Mouse (Mus musculus) embryonic facial prominence, embryonic 12.5 days (tissue): ENCODE measurements at regions not wholly inside any gene's neighbourhood (a gene's known extent, or its start where the extent isn't known, plus 50 kb on each side); places are given as distances from the start of the nearest gene placed in this dataset.

Experiments
- ATAC-seq: fragments of 200-750 bp; cut with Nextera tagmentation; 2 replicates; pipeline ENCODE4 v1.8.0; 2017; ENCODE audit not compliant: insufficient number of reproducible peaks, insufficient read depth, low FRiP score, low TSS enrichment
- H3K27ac ChIP-seq: fragments of 300-500 bp; sonication (generic); 2 replicates; pipeline ENCODE4 v1.5.1; 2016; ENCODE audit warnings: mild to moderate bottlenecking
- H3K27me3 ChIP-seq: fragments of 300-500 bp; sonication (generic); 2 replicates; pipeline ENCODE4 v1.6.1; 2016; ENCODE audit warnings: mild to moderate bottlenecking, moderate library complexity
- H3K36me3 ChIP-seq: fragments of 300-500 bp; sonication (generic); 2 replicates; pipeline ENCODE4 v1.6.1; 2016; ENCODE audit warnings: mild to moderate bottlenecking
- H3K4me1 ChIP-seq: fragments of 300-500 bp; sonication (generic); 2 replicates; pipeline ENCODE4 v1.6.1; 2016
- H3K4me2 ChIP-seq: fragments of 300-500 bp; sonication (generic); replicated peaks from 2 replicates; pipeline ENCODE4 v1.6.1; 2016; ENCODE audit warnings: mild to moderate bottlenecking, moderate library complexity
- H3K4me3 ChIP-seq: fragments of 300-500 bp; sonication (generic); 2 replicates; pipeline ENCODE4 v1.5.1; 2016; ENCODE audit warnings: mild to moderate bottlenecking
- H3K9ac ChIP-seq: fragments of 300-500 bp; sonication (generic); 2 replicates; pipeline ENCODE4 v1.6.1; 2016; ENCODE audit warnings: mild to moderate bottlenecking, moderate library complexity
- H3K9me3 ChIP-seq: fragments of 300-500 bp; sonication (generic); 2 replicates; pipeline ENCODE4 v1.6.1; 2016; ENCODE audit warnings: mild to moderate bottlenecking, moderate library complexity
- WGBS: fragments of 180-500 bp; shearing (Covaris S2); methylation state at CpG from one replicate; pipeline ENCODE4 v1.1.7; 2016; 5-methylcytosine and 5-hydroxymethylcytosine counted together

- no peaks in the 10 kb centered on the region for H3K9me3 ChIP-seq
- H3K4me1 ChIP-seq: no peaks in the 10 kb centered on the region
- no peaks in the 10 kb centered on the region for H3K36me3 ChIP-seq
- no peak overlapping the region for H3K27ac ChIP-seq
- no peak overlapping the region for H3K4me2 ChIP-seq
- H3K4me3 ChIP-seq: no peak overlapping the region
- no peak for ATAC-seq
- no peak overlapping the region for H3K9ac ChIP-seq
- WGBS: 40% methylated on average over 3 of the region's 3 CpGs
- no peaks in the 10 kb centered on the region for H3K27me3 ChIP-seq
These were observed 444.4 kb upstream of the Sox11 start for GRCm38 (mm10) chr12:27786716-27787291.

- Histone ChIP-seq H3K4me1 (no peaks in the 10 kb centered on the region), H3K9ac (no peak overlapping the region), H3K27me3 (no peaks in the 10 kb centered on the region), H3K36me3 (no peaks in the 10 kb centered on the region), H3K4me2 (no peak overlapping the region), H3K4me3 (no peak overlapping the region), H3K27ac (no peak overlapping the region), H3K9me3 (no peaks in the 10 kb centered on the region)
- 88% methylated on average over 1 of the region's 1 CpGs for WGBS
- ATAC-seq: no peak
These were observed 438.4 kb upstream of the Sox11 start for GRCm38 (mm10) chr12:27780801-27781200.

GRCm38 (mm10) chr12:27765948-27766347 lies 423.6 kb upstream of the Sox11 start:
- 77% methylated on average over 1 of the region's 1 CpGs for whole genome bisulfite sequencing

GRCm38 (mm10) chr12:27759016-27759415 lies 416.6 kb upstream of the Sox11 start:
- H3K9ac ChIP-seq: no peak overlapping the region

More at GRCm38 (mm10) chr12:27765948-27766347, 423.6 kb upstream of the Sox11 start:
- Histone ChIP-seq H3K36me3 (no peaks in the 10 kb centered on the region), H3K4me1 (no peaks in the 10 kb centered on the region), H3K4me2 (no peak overlapping the region), H3K9ac (no peak overlapping the region), H3K27ac (no peak overlapping the region), H3K9me3 (no peaks in the 10 kb centered on the region), H3K27me3 (no peaks in the 10 kb centered on the region), H3K4me3 (no peak overlapping the region)
- no peak for ATAC-seq

GRCm38 (mm10) chr12:27757641-27758040 lies 415.3 kb upstream of the Sox11 start:
- Histone ChIP-seq H3K27me3 (no peaks in the 10 kb centered on the region), H3K4me3 (no peak overlapping the region), H3K4me1 (no peaks in the 10 kb centered on the region), H3K4me2 (no peak overlapping the region), H3K9me3 (no peaks in the 10 kb centered on the region), H3K9ac (no peak overlapping the region), H3K36me3 (no peaks in the 10 kb centered on the region), H3K27ac (no peak overlapping the region)
- no peak for ATAC-seq

More at GRCm38 (mm10) chr12:27759016-27759415, 416.6 kb upstream of the Sox11 start:
- Histone ChIP-seq H3K27ac (no peak overlapping the region), H3K4me1 (no peaks in the 10 kb centered on the region), H3K4me3 (no peak overlapping the region), H3K36me3 (no peaks in the 10 kb centered on the region), H3K4me2 (no peak overlapping the region), H3K27me3 (no peaks in the 10 kb centered on the region), H3K9me3 (no peaks in the 10 kb centered on the region)
- no peak for ATAC-seq

GRCm38 (mm10) chr12:27724619-27725200 lies 382.3 kb upstream of the Sox11 start:
- H3K4me1 ChIP-seq: peaks cover 4% of the 10 kb centered on the region
- no peak overlapping the region for H3K27ac ChIP-seq
- ATAC-seq: no peak
- H3K9ac ChIP-seq: no peak overlapping the region
- no peaks in the 10 kb centered on the region for H3K9me3 ChIP-seq
- 57% methylated on average over 5 of the region's 5 CpGs for WGBS
- H3K4me2 ChIP-seq: no peak overlapping the region
- H3K4me3 ChIP-seq: no peak overlapping the region
- H3K36me3 ChIP-seq: no peaks in the 10 kb centered on the region
- H3K27me3 ChIP-seq: no peaks in the 10 kb centered on the region

GRCm38 (mm10) chr12:27680459-27680858 lies 338.1 kb upstream of the Sox11 start:
- no peaks in the 10 kb centered on the region for H3K4me1 ChIP-seq
- H3K9ac ChIP-seq: no peak overlapping the region
- no peaks in the 10 kb centered on the region for H3K36me3 ChIP-seq
- H3K4me3 ChIP-seq: no peak overlapping the region
- no peaks in the 10 kb centered on the region for H3K9me3 ChIP-seq
- no peak overlapping the region for H3K27ac ChIP-seq
- ATAC-seq: no peak
- H3K4me2 ChIP-seq: no peak overlapping the region
- H3K27me3 ChIP-seq: no peaks in the 10 kb centered on the region

- Histone ChIP-seq H3K27me3 (no peaks in the 10 kb centered on the region), H3K27ac (no peak overlapping the region), H3K4me2 (no peak overlapping the region), H3K4me1 (no peaks in the 10 kb centered on the region), H3K36me3 (no peaks in the 10 kb centered on the region), H3K9me3 (no peaks in the 10 kb centered on the region), H3K9ac (no peak overlapping the region), H3K4me3 (no peak overlapping the region)
- no peak for ATAC-seq
These were observed 331.0 kb upstream of the Sox11 start for GRCm38 (mm10) chr12:27673404-27673803.

GRCm38 (mm10) chr12:27670650-27671084 lies 328.3 kb upstream of the Sox11 start:
- no peak for ATAC-seq
- no peaks in the 10 kb centered on the region for H3K4me1 ChIP-seq
- no peak overlapping the region for H3K4me2 ChIP-seq
- 58% methylated on average over 9 of the region's 9 CpGs for WGBS
- H3K9ac ChIP-seq: no peak overlapping the region
- H3K27me3 ChIP-seq: no peaks in the 10 kb centered on the region
- H3K27ac ChIP-seq: no peak overlapping the region
- no peaks in the 10 kb centered on the region for H3K36me3 ChIP-seq
- H3K4me3 ChIP-seq: no peak overlapping the region
- H3K9me3 ChIP-seq: no peaks in the 10 kb centered on the region

- WGBS: 77% methylated on average over 7 of the region's 7 CpGs
- Histone ChIP-seq H3K4me2 (no peak overlapping the region), H3K4me3 (no peak overlapping the region), H3K27ac (no peak overlapping the region), H3K9ac (no peak overlapping the region), H3K27me3 (no peaks in the 10 kb centered on the region), H3K9me3 (no peaks in the 10 kb centered on the region), H3K36me3 (no peaks in the 10 kb centered on the region), H3K4me1 (no peaks in the 10 kb centered on the region)
- no peak for ATAC-seq
These were observed 327.8 kb upstream of the Sox11 start for GRCm38 (mm10) chr12:27670190-27670589.

GRCm38 (mm10) chr12:27669542-27669941 lies 327.2 kb upstream of the Sox11 start:
- H3K4me3 ChIP-seq: no peak overlapping the region
- no peaks in the 10 kb centered on the region for H3K36me3 ChIP-seq
- no peaks in the 10 kb centered on the region for H3K27me3 ChIP-seq
- ATAC-seq: no peak
- no peaks in the 10 kb centered on the region for H3K9me3 ChIP-seq
- no peak overlapping the region for H3K4me2 ChIP-seq
- H3K4me1 ChIP-seq: no peaks in the 10 kb centered on the region
- WGBS: 79% methylated on average over 6 of the region's 6 CpGs
- H3K9ac ChIP-seq: no peak overlapping the region
- H3K27ac ChIP-seq: no peak overlapping the region

GRCm38 (mm10) chr12:27666456-27666855 lies 324.1 kb upstream of the Sox11 start:
- 82% methylated on average over 2 of the region's 2 CpGs for WGBS
- no peak for ATAC-seq
- H3K4me2 ChIP-seq: no peak overlapping the region
- no peaks in the 10 kb centered on the region for H3K27me3 ChIP-seq
- H3K4me1 ChIP-seq: no peaks in the 10 kb centered on the region
- no peaks in the 10 kb centered on the region for H3K9me3 ChIP-seq
- no peak overlapping the region for H3K4me3 ChIP-seq
- H3K27ac ChIP-seq: no peak overlapping the region
- H3K36me3 ChIP-seq: no peaks in the 10 kb centered on the region
- no peak overlapping the region for H3K9ac ChIP-seq
